Mouse (Mus musculus) embryonic facial prominence, embryonic 14.5 days (tissue): Measurements from ENCODE around the gene Stil. TPM values are rescaled to one million over a fixed set of nuclear protein-coding genes. Genes with fewer than 3 reads are reported as not detected.

ENCODE experiments used
- ATAC-seq: fragments of 200-750 bp; cut with Nextera tagmentation; 2 replicates; pipeline ENCODE4 v1.8.0; 2017; ENCODE audit warnings: low read depth, moderate number of reproducible peaks, moderate TSS enrichment
- DNase-seq: peaks from one replicate; pipeline ENCODE4 v3.0.0-alpha.2; 2015; ENCODE audit warnings: low spot score
- H3K27ac ChIP-seq: fragments of 300-500 bp; sonication (generic); replicated peaks from 2 replicates; pipeline ENCODE4 v1.5.1; 2014; ENCODE audit warnings: low read depth, mild to moderate bottlenecking, low read length, moderate library complexity
- H3K27me3 ChIP-seq: fragments of 300-500 bp; sonication (generic); replicated peaks from 2 replicates; pipeline ENCODE4 v1.6.1; 2014; ENCODE audit warnings: low read length; ENCODE audit not compliant: control insufficient read depth, insufficient read depth
- H3K36me3 ChIP-seq: fragments of 300-500 bp; sonication (generic); 2 replicates; pipeline ENCODE4 v1.6.1; 2014; ENCODE audit warnings: low read length, mixed read lengths; ENCODE audit not compliant: control insufficient read depth, insufficient read depth
- H3K4me1 ChIP-seq: fragments of 300-500 bp; sonication (generic); 2 replicates; pipeline ENCODE4 v1.6.1; 2014; ENCODE audit warnings: antibody characterized with exemption, low read length; ENCODE audit not compliant: control insufficient read depth, insufficient read depth
- H3K4me2 ChIP-seq: fragments of 300-500 bp; sonication (generic); 2 replicates; pipeline ENCODE4 v1.6.1; 2014; ENCODE audit warnings: low read depth, mild to moderate bottlenecking, low read length, moderate library complexity, mixed read lengths
- H3K4me3 ChIP-seq: fragments of 300-500 bp; sonication (generic); 2 replicates; pipeline ENCODE4 v1.5.1; 2014; ENCODE audit warnings: low read depth, mild to moderate bottlenecking, low read length
- H3K9ac ChIP-seq: fragments of 300-500 bp; sonication (generic); 2 replicates; pipeline ENCODE4 v1.6.1; 2014; ENCODE audit warnings: low read depth, mild to moderate bottlenecking, low read length, moderate library complexity, mixed read lengths
- H3K9me3 ChIP-seq: fragments of 300-500 bp; sonication (generic); 2 replicates; pipeline ENCODE4 v1.6.1; 2016; ENCODE audit warnings: low read length; ENCODE audit not compliant: control insufficient read depth
- WGBS: fragments of 180-500 bp; shearing (Covaris S2); extraction: QIAGEN DNeasy Blood & Tissue Kit; methylation state at CpG from one replicate; pipeline ENCODE4 v1.1.7; 2014; 5-methylcytosine and 5-hydroxymethylcytosine counted together
- polyA plus RNA-seq: library from polyadenylated mRNA; unstranded; fragments of >200 nt; fragmentation: Nextera tagmentation; extraction: Ambion mirVana; gene quantifications from 2 replicates; pipeline ENCODE4 v1.2.1, GENCODE M21; 2014

The Stil gene
- polyA plus RNA-seq, 1 experiment from 2014 or later: 11.8 TPM

DNA sequence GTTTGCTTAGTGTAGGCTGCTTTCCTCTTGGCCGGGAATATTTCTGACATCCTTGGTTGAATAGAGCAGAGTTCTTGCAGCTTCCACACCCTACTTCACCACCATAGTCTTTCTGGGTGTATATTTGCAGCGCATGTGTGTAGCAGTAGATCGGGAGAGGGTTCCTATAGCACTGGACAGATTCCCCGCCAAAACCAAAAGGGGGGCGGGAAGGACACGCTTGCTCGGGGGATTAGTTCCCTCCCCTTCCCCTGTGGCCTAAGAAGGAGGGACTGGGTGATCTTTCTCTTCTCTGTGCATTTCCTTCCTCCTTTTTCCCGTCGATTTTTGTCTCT lies 62.5 kb downstream of the Stil start:
- WGBS: 1% methylated on average over 9 of the region's 9 CpGs
- DNase-seq (no peak), ATAC-seq (no peak)
- Histone ChIP-seq H3K9me3 (no peaks in the 10 kb centered on the region), H3K27me3 (peaks cover 96% of the 10 kb centered on the region), H3K27ac (no peak overlapping the region), H3K9ac (peak overlapping the region; percentile 51; the same call in 1 of the 2 replicates), H3K36me3 (no peaks in the 10 kb centered on the region), H3K4me3 (peak overlapping the region; percentile 51), H3K4me2 (peak overlapping the region; percentile 96), H3K4me1 (peaks cover 8% of the 10 kb centered on the region; the same call in 1 of the 2 replicates)

DNA sequence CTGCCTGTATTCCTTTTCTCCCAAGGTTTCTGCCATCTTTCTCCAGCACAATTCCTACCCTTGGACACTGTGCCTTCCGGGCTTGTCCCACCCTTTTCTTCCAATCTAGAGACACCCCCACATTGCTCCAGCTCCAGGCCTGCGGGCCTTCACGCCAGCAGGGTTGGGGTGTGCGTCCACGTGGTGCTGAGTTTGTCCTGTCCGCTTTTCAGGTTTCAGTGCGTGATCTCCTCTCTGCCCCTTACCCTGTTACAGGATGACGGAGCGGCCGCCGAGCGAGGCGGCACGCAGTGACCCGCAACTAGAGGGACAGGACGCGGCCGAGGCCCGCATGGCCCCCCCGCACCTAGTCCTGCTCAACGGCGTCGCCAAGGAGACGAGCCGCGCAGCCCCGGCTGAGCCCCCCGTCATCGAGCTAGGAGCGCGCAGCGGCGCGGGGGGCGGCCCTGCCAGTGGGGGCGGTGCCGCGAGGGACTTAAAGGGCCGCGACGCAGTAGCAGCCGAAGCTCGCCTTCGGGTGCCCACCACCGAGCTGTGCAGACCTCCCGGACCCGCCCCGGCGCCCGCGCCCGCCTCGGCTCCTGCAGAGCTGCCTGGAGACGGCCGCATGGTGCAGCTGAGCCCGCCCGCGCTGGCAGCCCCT lies 63.0 kb downstream of the Stil start:
- no peak overlapping the region for H3K27ac ChIP-seq
- ATAC-seq (peak; percentile 86), DNase-seq (peak; percentile 69)
- WGBS: under 1% methylated on average over 27 of the region's 58 CpGs
- H3K27me3 ChIP-seq: peaks cover 92% of the 10 kb centered on the region
- peak overlapping the region; percentile 96 for H3K4me2 ChIP-seq
- H3K4me3 ChIP-seq: peak overlapping the region; percentile 51
- no peaks in the 10 kb centered on the region for H3K36me3 ChIP-seq
- peaks cover 8% of the 10 kb centered on the region; the same call in 1 of the 2 replicates for H3K4me1 ChIP-seq
- H3K9me3 ChIP-seq: no peaks in the 10 kb centered on the region
- H3K9ac ChIP-seq: peak overlapping the region; percentile 51

DNA sequence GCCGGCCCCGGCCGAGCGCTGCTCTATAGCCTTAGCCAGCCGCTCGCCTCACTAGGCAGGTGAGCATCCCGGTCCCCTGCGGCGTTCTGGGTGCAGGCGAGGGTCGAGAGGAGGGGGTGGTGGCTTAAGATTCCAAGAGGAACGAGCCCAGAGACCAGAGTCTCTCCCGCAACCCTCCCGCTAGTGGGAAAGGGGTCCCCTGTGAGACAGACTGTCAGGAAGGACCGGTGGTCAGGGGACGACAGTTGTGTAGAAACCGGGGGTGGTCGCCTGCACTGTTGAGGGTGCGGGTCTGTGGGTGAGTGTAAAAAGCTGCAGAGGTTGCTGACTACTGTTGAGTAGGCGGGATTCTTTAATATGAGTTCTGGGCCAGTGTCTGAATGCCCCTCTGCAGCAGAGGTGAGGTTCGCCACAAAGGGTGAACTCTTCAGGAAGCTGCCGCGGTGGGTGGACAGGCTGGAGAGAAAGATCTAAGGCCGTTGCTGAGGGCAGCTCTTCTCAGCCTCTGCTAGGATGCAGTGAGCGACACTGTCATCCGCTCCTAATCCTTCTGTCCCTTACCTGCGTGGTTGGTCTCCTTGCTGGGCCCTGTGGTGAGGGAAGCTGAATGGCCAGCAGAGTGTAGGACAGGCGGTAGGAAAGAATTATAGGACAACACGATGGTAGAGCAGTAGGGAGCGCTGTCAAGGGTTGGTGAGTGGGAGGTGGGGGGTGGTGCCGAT lies 63.7 kb downstream of the Stil start:
- WGBS: 1% methylated on average over 27 of the region's 31 CpGs

DNA sequence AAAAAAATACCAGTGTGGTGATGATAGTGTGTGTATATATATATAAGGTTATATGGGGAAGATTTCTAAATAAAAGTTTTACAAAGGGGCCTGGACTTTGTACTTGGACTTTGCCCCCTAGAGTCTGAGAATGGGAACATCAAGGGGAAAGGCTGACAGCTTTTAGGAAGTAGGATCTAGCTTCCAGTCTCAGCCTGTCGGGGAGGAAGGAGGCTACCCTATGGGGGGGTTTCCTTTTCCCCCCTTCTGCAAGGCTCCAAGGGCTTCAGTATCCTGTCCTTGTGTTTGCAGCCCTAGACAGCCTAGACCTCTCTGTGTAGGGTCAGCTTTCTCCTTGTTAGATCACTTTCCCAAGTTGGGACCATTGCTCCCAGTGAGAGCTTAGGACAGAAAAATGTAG lies 71.7 kb downstream of the Stil start:
- H3K4me2 ChIP-seq: no peak overlapping the region
- H3K36me3 ChIP-seq: no peaks in the 10 kb centered on the region
- no peak overlapping the region for H3K4me3 ChIP-seq
- no peaks in the 10 kb centered on the region for H3K9me3 ChIP-seq
- no peak overlapping the region for H3K9ac ChIP-seq
- ATAC-seq: no peak
- DNase-seq: no peak
- no peaks in the 10 kb centered on the region for H3K4me1 ChIP-seq
- peaks cover 5% of the 10 kb centered on the region for H3K27me3 ChIP-seq
- WGBS: 27% methylated on average over 1 of the region's 1 CpGs
- no peak overlapping the region for H3K27ac ChIP-seq

More for the DNA sequence above, 63.7 kb downstream of the Stil start:
- DNase-seq (no peak), ATAC-seq (no peak; the same call in 1 of the 2 replicates)
- no peaks in the 10 kb centered on the region for H3K9me3 ChIP-seq
- H3K27ac ChIP-seq: no peak overlapping the region
- H3K4me1 ChIP-seq: peaks cover 8% of the 10 kb centered on the region; the same call in 1 of the 2 replicates
- H3K4me2 ChIP-seq: peak overlapping the region; percentile 96
- peaks cover 85% of the 10 kb centered on the region for H3K27me3 ChIP-seq
- H3K36me3 ChIP-seq: no peaks in the 10 kb centered on the region
- peak overlapping the region; percentile 51 for H3K9ac ChIP-seq
- H3K4me3 ChIP-seq: peak overlapping the region; percentile 51

DNA sequence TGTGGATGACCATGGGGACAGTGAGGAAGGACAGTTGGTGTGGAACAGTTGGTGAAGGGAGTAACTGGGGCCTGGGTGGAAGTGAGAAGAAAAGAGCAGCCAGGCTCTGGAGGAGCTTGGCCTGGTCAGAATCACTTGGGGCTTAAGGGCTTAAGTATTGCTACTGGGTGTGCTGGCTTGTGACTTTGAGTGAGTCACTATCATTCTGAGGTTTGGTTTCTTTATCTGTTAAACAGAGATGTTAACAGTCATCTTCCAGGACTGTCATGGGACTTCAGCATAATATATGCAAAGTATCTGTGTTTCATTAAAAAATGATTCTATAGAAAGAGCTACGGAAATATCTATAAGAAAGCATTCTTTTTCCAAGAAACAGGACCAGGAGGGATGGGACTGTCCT lies 74.8 kb downstream of the Stil start:
- H3K4me3 ChIP-seq: no peak overlapping the region
- 0 out of 2 replicates have a peak, but pooled peaks cover 6% of the 10 kb centered on the region for H3K4me1 ChIP-seq
- H3K36me3 ChIP-seq: no peaks in the 10 kb centered on the region
- H3K9ac ChIP-seq: no peak overlapping the region
- H3K27me3 ChIP-seq: no peaks in the 10 kb centered on the region
- 70% methylated on average over 1 of the region's 1 CpGs for WGBS
- no peak overlapping the region for H3K27ac ChIP-seq
- H3K9me3 ChIP-seq: no peaks in the 10 kb centered on the region
- DNase-seq (no peak), ATAC-seq (no peak)
- no peak overlapping the region for H3K4me2 ChIP-seq

DNA sequence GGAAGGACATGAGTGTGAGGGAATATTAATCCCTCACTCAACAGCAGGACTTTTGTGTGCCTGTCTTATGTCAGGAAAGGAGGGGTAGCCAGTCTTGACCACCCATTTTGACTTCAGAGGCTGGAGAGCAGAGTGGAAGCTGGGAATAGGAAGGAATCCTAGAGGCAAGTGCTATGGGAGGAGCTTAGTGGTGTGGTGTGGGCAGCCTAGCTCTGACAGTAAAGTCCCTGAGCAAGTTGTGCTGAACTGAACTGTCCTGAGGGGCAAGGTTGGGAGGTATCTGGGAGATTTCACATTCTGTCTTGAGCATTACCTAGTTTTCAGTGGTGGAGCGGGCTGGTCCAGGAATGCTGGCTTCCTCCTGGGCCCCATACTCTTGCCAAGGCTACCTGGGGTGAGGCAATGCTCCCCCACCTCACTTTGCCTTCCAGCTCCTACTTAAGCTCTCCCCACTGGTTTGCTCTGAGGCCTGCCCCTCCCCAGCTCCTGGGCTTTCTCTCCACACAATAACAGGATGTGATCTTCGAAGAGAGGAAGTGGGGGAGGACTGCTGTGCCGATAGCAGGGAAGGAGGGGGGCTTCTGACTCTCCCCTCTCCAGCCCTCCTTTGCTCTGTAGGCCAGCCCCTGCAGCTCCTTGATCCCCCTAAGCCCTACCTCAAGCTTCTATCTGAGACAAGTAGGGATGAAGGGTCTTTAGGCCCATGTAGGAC lies 75.4 kb downstream of the Stil start:
- DNase-seq (no peak), ATAC-seq (no peak)
- Histone ChIP-seq H3K4me2 (no peak overlapping the region), H3K36me3 (no peaks in the 10 kb centered on the region), H3K9ac (no peak overlapping the region), H3K9me3 (no peaks in the 10 kb centered on the region), H3K27me3 (no peaks in the 10 kb centered on the region), H3K27ac (no peak overlapping the region), H3K4me1 (0 out of 2 replicates have a peak, but pooled peaks cover 6% of the 10 kb centered on the region), H3K4me3 (no peak overlapping the region)
- WGBS: 38% methylated on average over 3 of the region's 3 CpGs

DNA sequence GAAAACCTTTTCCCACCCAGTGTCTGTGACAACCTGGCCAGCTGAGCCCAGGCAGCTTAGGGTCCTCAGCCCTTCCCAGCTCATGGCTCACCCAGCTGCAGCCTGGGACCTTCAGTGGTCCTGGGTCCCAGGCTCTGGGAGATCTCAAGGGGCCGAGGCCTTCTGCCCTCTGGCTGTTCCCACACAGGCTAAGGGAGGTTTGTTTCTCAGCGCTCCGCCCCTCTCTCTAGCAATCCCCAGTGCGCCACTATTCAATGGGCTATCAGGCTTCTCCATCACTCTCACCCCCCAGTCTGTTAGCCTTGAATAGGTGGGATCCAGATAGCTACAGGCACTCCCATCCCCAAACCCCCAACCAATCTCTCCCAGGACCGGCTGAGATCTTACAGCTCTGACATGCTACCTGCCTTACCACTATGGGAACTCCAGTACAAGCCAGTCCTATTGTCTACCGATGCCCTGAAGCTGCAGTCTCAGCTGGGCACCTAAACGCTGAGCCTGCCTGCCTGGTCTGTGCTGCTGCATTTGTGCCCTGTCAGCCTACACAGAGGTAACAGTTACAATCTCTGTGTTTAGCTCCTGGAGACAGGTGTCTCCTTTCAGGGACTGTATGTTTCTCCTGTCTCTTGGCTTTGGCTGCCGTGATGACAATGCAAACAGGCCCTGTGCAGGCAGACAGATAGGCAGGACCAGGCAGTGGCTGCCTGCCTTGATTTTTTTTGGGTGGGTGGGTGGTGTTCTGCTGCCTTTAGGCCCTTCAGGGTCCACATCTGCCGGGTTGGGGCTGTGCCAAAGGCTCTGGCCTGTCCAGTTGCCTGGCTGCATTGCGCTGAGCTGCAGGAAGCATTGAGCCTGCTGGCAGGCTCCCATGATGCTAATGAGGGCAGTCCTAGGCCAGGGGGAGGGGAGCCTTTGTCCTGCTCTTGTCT lies 79.2 kb downstream of the Stil start:
- 21% methylated on average over 10 of the region's 10 CpGs for WGBS
- Histone ChIP-seq H3K9me3 (no peaks in the 10 kb centered on the region), H3K4me1 (0 out of 2 replicates have a peak, but pooled peaks cover 6% of the 10 kb centered on the region), H3K4me3 (no peak overlapping the region), H3K27ac (no peak overlapping the region), H3K36me3 (no peaks in the 10 kb centered on the region), H3K4me2 (no peak overlapping the region), H3K9ac (no peak overlapping the region), H3K27me3 (no peaks in the 10 kb centered on the region)
- DNase-seq (no peak), ATAC-seq (0 out of 2 replicates have a peak, but pooled peaks have one; percentile 32)
